Mouse (Mus musculus): ENCODE data around the gene Cplx2. TPM values are rescaled to one million over a fixed set of nuclear protein-coding genes. Genes with fewer than 3 reads are reported as not detected.

Gene Cplx2
- polyA plus RNA-seq, 1 experiment from 2014 or later, result 5.5 TPM

DNA sequence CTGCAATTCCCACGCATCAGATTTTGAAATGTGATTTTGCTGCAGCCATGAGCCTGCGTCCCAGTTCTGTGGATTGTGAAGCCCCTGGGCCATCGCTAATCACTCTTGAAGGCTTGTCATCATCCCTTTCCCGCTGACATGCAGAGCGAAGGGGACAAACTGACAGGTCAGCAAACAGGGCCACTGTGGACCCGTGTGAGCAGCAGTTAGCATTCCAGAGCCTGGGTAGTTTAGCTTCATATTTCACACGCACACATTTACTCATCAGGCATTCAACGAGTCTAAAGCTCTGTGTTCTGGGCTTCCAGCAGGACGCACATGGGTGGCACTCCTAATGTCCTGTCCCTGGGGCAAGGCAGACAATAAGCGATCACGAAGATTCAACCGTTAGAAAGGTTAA is 49.1 kb downstream of the Cplx2 start:
- H3K9me3 ChIP-seq, result peaks cover 6% of the 10 kb centered on the region
- no peak overlapping the region for H3K4me3 ChIP-seq
- H3K27me3 ChIP-seq (ENCODE audit: poor library complexity, severe bottlenecking), result no peaks in the 10 kb centered on the region
- DNase-seq (ENCODE audit: extremely low spot score, low spot score), result no peak
- H3K36me3 ChIP-seq (replicated peaks), result no peaks in the 10 kb centered on the region
- no peak overlapping the region for H3K27ac ChIP-seq
- WGBS, result 88% methylated on average over 12 of the region's 12 CpGs
- peaks cover 11% of the 10 kb centered on the region for H3K4me1 ChIP-seq

DNA sequence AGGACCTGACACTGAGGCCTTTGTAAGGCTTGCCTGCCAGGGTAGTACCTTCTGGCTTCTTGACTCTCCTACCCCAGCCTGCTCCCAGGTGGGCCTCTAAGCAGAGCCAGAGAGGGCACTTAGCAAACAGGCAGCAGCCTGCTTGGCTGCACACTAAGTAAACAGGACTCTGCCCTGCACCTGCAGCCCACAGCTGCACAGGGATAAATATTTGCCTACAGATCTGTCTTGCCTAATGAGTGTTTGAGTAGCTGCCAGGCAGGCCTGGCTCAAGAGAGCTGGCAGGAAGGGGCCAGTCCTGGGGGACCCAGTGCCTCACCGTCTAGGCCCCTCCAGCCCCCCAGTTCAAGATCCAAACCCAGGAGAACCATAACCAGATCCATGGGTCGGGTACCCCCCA is 54.1 kb downstream of the Cplx2 start:
- Histone ChIP-seq H3K4me3 (no peak overlapping the region), H3K36me3 (replicated peaks) (no peaks in the 10 kb centered on the region), H3K27ac (no peak overlapping the region), H3K9me3 (peaks cover 6% of the 10 kb centered on the region), H3K4me1 (peaks cover 6% of the 10 kb centered on the region), H3K27me3 (ENCODE audit: poor library complexity, severe bottlenecking) (no peaks in the 10 kb centered on the region)
- WGBS, result 79% methylated on average over 2 of the region's 2 CpGs
- no peak for DNase-seq (ENCODE audit: extremely low spot score, low spot score)

GRCm38 (mm10) chr13:54426781-54427655 is 55.9 kb downstream of the Cplx2 start:
- no peak for DNase-seq (ENCODE audit: extremely low spot score, low spot score)
- H3K36me3 ChIP-seq (replicated peaks), result no peaks in the 10 kb centered on the region
- peaks cover 6% of the 10 kb centered on the region for H3K9me3 ChIP-seq
- WGBS, result 82% methylated on average over 10 of the region's 10 CpGs
- no peak overlapping the region for H3K27ac ChIP-seq
- no peaks in the 10 kb centered on the region for H3K27me3 ChIP-seq (ENCODE audit: poor library complexity, severe bottlenecking)
- H3K4me1 ChIP-seq, result peaks cover 6% of the 10 kb centered on the region
- no peak overlapping the region for H3K4me3 ChIP-seq

GRCm38 (mm10) chr13:54428771-54429170 is 57.6 kb downstream of the Cplx2 start:
- H3K36me3 ChIP-seq (replicated peaks), result no peaks in the 10 kb centered on the region
- H3K4me1 ChIP-seq, result peaks cover 6% of the 10 kb centered on the region
- 77% methylated on average over 3 of the region's 3 CpGs for WGBS
- no peak overlapping the region for H3K4me3 ChIP-seq
- 0 out of 2 replicates have a peak, but pooled peaks cover under 1% of the 10 kb centered on the region for H3K9me3 ChIP-seq
- DNase-seq (ENCODE audit: extremely low spot score, low spot score), result no peak
- no peak overlapping the region for H3K27ac ChIP-seq
- H3K27me3 ChIP-seq (ENCODE audit: poor library complexity, severe bottlenecking), result no peaks in the 10 kb centered on the region

GRCm38 (mm10) chr13:54430051-54430450 is 58.9 kb downstream of the Cplx2 start:
- H3K4me1 ChIP-seq, result peaks cover 6% of the 10 kb centered on the region
- H3K4me3 ChIP-seq, result no peak overlapping the region
- DNase-seq (ENCODE audit: extremely low spot score, low spot score), result no peak
- no peaks in the 10 kb centered on the region for H3K27me3 ChIP-seq (ENCODE audit: poor library complexity, severe bottlenecking)
- no peaks in the 10 kb centered on the region for H3K9me3 ChIP-seq
- 62% methylated on average over 2 of the region's 2 CpGs for WGBS
- H3K27ac ChIP-seq, result no peak overlapping the region
- no peaks in the 10 kb centered on the region for H3K36me3 ChIP-seq (replicated peaks)

- no peaks in the 10 kb centered on the region for H3K36me3 ChIP-seq (replicated peaks)
- H3K27me3 ChIP-seq (ENCODE audit: poor library complexity, severe bottlenecking), result no peaks in the 10 kb centered on the region
- no peak overlapping the region for H3K4me3 ChIP-seq
- no peaks in the 10 kb centered on the region for H3K4me1 ChIP-seq
- DNase-seq (ENCODE audit: extremely low spot score, low spot score), result no peak
- no peak overlapping the region for H3K27ac ChIP-seq
- WGBS, result 88% methylated on average over 9 of the region's 9 CpGs
- H3K9me3 ChIP-seq, result no peaks in the 10 kb centered on the region
Measured at GRCm38 (mm10) chr13:54431161-54431560, 60.0 kb downstream of the Cplx2 start.

Other genes starting within 250 kb of the Cplx2 start
- gene Hrh2, start 179.2 kb upstream of the Cplx2 start, polyA plus RNA-seq (2016; fragmentation: Nextera tagmentation; extraction: Ambion mirVana), result 0.06 TPM in 1 of 2 replicates, not detected in the other
- gene Thoc3, start 97.5 kb downstream of the Cplx2 start, polyA plus RNA-seq (2016; fragmentation: Nextera tagmentation; extraction: Ambion mirVana), result 189 and 193 TPM in 2 replicates
- 14.3 and 16.4 TPM in 2 replicates for gene Simc1, start 132.4 kb downstream of the Cplx2 start, polyA plus RNA-seq (2016; fragmentation: Nextera tagmentation; extraction: Ambion mirVana)
- gene 4833439L19Rik, start 194.1 kb downstream of the Cplx2 start, polyA plus RNA-seq (2016; fragmentation: Nextera tagmentation; extraction: Ambion mirVana), result 201 and 202 TPM in 2 replicates
- gene Arl10, start 203.7 kb downstream of the Cplx2 start, polyA plus RNA-seq (2016; fragmentation: Nextera tagmentation; extraction: Ambion mirVana), result 23.3 and 26.5 TPM in 2 replicates
- 99.8 and 111 TPM in 2 replicates for gene Nop16, start 218.7 kb downstream of the Cplx2 start, polyA plus RNA-seq (2016; fragmentation: Nextera tagmentation; extraction: Ambion mirVana)
- 143 and 144 TPM in 2 replicates for gene Higd2a, start 218.9 kb downstream of the Cplx2 start, polyA plus RNA-seq (2016; fragmentation: Nextera tagmentation; extraction: Ambion mirVana)
- 12.4 and 15.3 TPM in 2 replicates for gene Cltb, start 240.0 kb downstream of the Cplx2 start, polyA plus RNA-seq (2016; fragmentation: Nextera tagmentation; extraction: Ambion mirVana)

All from forebrain, embryonic 10.5 days (tissue).